Mouse (Mus musculus): Measurements from ENCODE around the gene Rab17.

Rab17 gene

DNA sequence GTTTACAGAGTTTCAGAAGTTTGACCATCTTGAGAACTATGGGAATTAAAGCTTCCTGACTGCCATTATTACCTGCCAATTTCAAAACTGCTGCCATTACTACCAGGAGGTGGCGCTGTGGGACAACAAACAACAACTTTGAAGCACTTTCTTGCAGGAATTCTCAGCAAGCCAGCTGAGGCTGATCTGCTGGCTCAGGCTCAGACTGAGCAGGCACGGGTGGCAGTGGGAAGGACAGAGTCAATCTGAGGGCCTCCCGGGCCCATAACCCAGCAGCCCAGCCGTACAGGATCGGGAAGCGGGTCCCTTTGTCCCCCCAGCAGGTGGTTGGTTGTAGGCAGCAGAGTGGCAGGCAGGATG, 40.9 kb downstream of the Rab17 start:
- in situ Hi-C loops (cut with MboI), result no loop called here

DNA sequence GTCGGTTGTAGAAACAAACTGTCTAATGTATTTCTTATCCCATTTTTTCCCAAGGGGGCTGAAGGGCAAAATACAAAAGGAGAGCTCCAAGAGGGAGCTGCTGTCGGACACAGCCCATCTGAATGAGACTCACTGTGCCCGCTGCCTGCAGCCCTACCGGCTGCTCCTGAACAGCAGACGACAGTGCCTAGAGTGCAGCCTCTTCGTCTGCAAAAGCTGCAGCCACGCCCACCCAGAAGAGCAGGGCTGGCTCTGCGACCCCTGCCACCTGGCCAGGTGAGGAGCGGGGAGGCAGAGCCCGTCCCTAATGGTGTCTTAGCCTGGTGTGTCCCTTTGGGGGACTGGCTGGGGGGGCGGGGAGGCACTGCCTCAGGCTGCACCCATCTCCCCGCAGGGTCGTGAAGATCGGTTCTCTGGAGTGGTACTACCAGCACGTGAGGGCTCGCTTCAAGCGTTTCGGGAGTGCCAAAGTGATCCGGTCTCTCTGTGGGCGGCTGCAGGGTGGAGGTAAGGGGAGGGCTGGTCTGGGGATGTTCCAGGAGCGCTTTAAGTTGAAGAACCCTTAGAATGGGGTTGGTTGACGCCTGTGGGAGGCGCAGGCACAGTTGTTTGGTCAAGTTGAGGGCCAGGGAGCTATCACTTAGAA, 41.4 kb downstream of the Rab17 start:
- in situ Hi-C loops (cut with MboI), result no loop called here

GRCm38 (mm10) chr1:90927308-90927707, 42.2 kb downstream of the Rab17 start:
- in situ Hi-C loops (cut with MboI), result no loop called here

- in situ Hi-C loops (cut with MboI), result no loop called here
Observed at GRCm38 (mm10) chr1:90926030-90926429, 43.4 kb downstream of the Rab17 start.

- in situ Hi-C loops (cut with MboI), result no loop called here
Observed at GRCm38 (mm10) chr1:90921687-90922086, 47.8 kb downstream of the Rab17 start.

DNA sequence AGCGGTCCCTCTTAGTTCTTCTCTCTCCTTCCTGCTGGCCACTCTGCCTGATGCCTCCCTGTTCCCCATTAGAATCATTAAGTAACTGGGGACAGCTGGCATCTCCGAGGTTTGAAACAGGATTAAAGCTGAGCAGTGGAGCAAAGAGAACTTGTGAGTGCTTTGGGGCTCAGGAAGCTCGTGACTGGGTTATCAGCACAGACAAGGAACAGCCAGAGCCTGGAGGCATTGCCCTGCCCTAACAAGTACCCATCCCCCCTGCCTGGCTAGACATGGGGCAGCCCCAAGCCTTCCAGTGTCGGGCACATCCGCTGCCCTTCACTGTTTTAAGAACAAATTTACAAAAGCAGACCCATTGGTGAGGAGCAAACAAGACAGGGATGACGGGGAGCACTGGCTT, 52.0 kb downstream of the Rab17 start:
- in situ Hi-C loops (cut with MboI), result no loop called here

DNA sequence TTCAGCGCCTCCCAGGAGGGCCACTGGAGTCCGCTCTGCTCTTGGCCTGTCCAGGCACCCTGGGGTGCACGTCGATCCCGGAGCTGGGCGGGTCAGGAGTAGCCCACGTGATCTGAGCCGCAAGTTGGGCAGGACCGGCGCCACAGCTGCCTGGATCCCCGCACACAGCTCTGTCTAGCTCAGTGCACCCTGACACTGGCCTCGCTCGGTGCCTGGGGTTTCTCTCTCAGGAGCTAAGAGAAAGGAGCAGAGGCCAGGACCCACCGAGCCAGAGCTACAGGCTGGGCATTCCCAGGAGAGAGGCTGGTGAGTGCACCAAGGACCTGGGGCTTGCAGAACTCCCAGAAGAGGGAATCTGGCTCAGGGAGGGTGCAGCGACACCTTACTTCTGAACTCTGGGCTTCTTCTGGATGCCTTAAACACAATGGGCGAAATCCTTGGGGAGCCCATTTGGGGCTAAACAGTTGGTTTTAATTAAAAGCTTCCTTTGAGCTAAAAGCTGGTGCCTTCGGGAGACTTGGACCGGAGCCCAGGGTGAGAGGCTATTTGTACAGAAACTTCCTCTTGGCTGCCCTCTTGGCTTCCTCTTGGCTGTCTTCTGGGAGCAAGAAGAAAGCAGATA, 54.4 kb downstream of the Rab17 start, which contains the start of gene Mlph:
Mlph (plus strand) TSS at position 138 of the 622 bp plus-strand sequence.
- in situ Hi-C loops (cut with MboI), result no loop called here

GRCm38 (mm10) chr1:90913231-90913630, 56.2 kb downstream of the Rab17 start:
- in situ Hi-C loops (cut with MboI), result no loop called here

- in situ Hi-C loops (cut with MboI), result no loop called here
Observed at GRCm38 (mm10) chr1:90909631-90910152, 59.8 kb downstream of the Rab17 start.

GRCm38 (mm10) chr1:90909161-90909560, 60.3 kb downstream of the Rab17 start:
- in situ Hi-C loops (cut with MboI), result no loop called here
